Mouse (Mus musculus) ES-Bruce4 (cell line): ENCODE measurements around the gene BC005537.

Experiments
- CTCF ChIP-seq: IDR thresholded peaks from one replicate; pipeline ENCODE4 v1.8.1; 2011; ENCODE audit warnings: low read depth, low read length
- POLR2A ChIP-seq: IDR thresholded peaks from one replicate; pipeline ENCODE4 v1.8.1; 2011; ENCODE audit warnings: low read length; ENCODE audit not compliant: insufficient read depth

GRCm38 (mm10) chr13:24757820-24758564 is 43.5 kb upstream of the BC005537 start:
- no peak for TF ChIP-seq CTCF
- TF ChIP-seq POLR2A: no peak
